Mouse (Mus musculus): Measurements from ENCODE around the gene Kcne1. TPM values are rescaled to one million over a fixed set of nuclear protein-coding genes. Genes with fewer than 3 reads are reported as not detected.

Gene Kcne1
- total and polyA plus RNA-seq, 3 experiments: 0.26 to 0.48 TPM; not detected in 1

DNA sequence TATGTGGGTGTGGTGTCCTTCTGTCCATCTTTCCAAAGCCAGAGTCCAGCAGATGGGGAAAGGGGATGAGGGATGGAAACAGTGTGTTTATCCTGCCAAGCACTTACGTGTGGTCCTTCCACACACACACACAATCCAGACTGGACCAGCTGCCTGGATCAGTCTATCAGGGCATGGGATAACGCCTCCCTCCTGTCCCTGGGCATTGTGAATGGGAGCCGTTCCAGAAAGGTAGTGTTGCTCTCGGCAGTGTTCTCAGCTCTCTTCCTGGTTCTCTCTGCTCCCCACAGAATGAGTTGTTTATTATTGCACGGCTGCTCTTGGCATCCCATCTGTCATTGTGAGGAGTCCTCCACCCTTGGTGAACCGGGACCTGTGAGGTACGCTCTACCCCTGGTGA is 1.4 kb upstream of the Kcne1 start:
- no peak overlapping the region for H3K4me3 ChIP-seq (replicated peaks in 1 of 3; ENCODE audit: low read depth in 2 of 3, low read length in 2 of 3, poor library complexity in 1 of 3)
- in situ Hi-C loops (cut with MboI; ENCODE audit: low pct_ligation_motif_present, low pct_unique_long_range_greater_than_20kb, low sequenced_read_pairs) (no loop called here), dilution Hi-C loops (cut with MboI; ENCODE audit: extremely low pct_ligation_motif_present, extremely low pct_unique_long_range_greater_than_20kb, low sequenced_read_pairs) (no loop called here)
- no peaks in the 10 kb centered on the region for H3K36me3 ChIP-seq (replicated peaks in 1 of 2; ENCODE audit: control insufficient read depth in 1 of 2, insufficient read depth in 1 of 2, low read length in 1 of 2)
- TF ChIP-seq JUND (conservative IDR thresholded peaks at IDR 0.05; ENCODE audit: low read depth, low read length) (no peak), MAZ (IDR thresholded peaks at IDR 0.05; ENCODE audit: low read depth, low read length) (no peak), KAT2A (IDR thresholded peaks at IDR 0.05; ENCODE audit: insufficient replicate concordance, low read length) (no peak), HCFC1 (IDR thresholded peaks at IDR 0.05; ENCODE audit: low read depth, low read length) (no peak), MXI1 (IDR thresholded peaks at IDR 0.05; ENCODE audit: low read depth, low read length) (no peak), MAX (IDR thresholded peaks at IDR 0.05; ENCODE audit: low read length) (no peak), IRF4 (IDR thresholded peaks at IDR 0.05; ENCODE audit: low read depth, low read length) (no peak), TCF12 (IDR thresholded peaks at IDR 0.05; ENCODE audit: low read depth, low read length) (no peak), UBTF (IDR thresholded peaks at IDR 0.05; ENCODE audit: low read depth, low read length) (no peak), GABPA (IDR thresholded peaks at IDR 0.05; ENCODE audit: insufficient replicate concordance, low read depth, low read length) (no peak), E2F4 (IDR thresholded peaks at IDR 0.05; ENCODE audit: insufficient replicate concordance, low read depth, low read length) (no peak), ZC3H11A (IDR thresholded peaks at IDR 0.05; ENCODE audit: low read depth, low read length) (no peak), USF1 (IDR thresholded peaks at IDR 0.05; ENCODE audit: low read depth, low read length) (no peak), MEF2A (IDR thresholded peaks at IDR 0.05; ENCODE audit: borderline replicate concordance, low read depth, low read length) (no peak), ZNF384 (IDR thresholded peaks at IDR 0.05; ENCODE audit: low read depth, low read length) (no peak), NELFE (IDR thresholded peaks at IDR 0.05; ENCODE audit: low read depth, low read length) (no peak), ETS1 (conservative IDR thresholded peaks at IDR 0.05; ENCODE audit: low read depth, low read length) (no peak), RCOR1 (conservative IDR thresholded peaks at IDR 0.05; ENCODE audit: low read depth, low read length) (no peak), PAX5 (IDR thresholded peaks at IDR 0.05; ENCODE audit: low read length) (no peak)
- no peak overlapping the region for H3K9ac ChIP-seq (ENCODE audit: insufficient read depth, low read depth)
- H3K79me2 ChIP-seq (replicated peaks; ENCODE audit: control insufficient read depth, extremely low read depth, insufficient read depth, poor library complexity, severe bottlenecking): no peaks in the 10 kb centered on the region
- H3K4me2 ChIP-seq (ENCODE audit: insufficient read depth, low read depth, poor library complexity, severe bottlenecking): no peak overlapping the region
- H3K9me3 ChIP-seq (replicated peaks; ENCODE audit: low read length): no peaks in the 10 kb centered on the region
- H3K4me1 ChIP-seq (ENCODE audit: control insufficient read depth in 1 of 2, insufficient read depth in 2 of 2): peaks cover 7 to 23% of the 10 kb centered on the region in 2 experiments
- H3K27me3 ChIP-seq (replicated peaks): peaks cover 15% of the 10 kb centered on the region
- H3K27ac ChIP-seq (ENCODE audit: insufficient read depth, low read depth): no peak overlapping the region
- no peak for DNase-seq (ENCODE audit: extremely low read depth)

DNA sequence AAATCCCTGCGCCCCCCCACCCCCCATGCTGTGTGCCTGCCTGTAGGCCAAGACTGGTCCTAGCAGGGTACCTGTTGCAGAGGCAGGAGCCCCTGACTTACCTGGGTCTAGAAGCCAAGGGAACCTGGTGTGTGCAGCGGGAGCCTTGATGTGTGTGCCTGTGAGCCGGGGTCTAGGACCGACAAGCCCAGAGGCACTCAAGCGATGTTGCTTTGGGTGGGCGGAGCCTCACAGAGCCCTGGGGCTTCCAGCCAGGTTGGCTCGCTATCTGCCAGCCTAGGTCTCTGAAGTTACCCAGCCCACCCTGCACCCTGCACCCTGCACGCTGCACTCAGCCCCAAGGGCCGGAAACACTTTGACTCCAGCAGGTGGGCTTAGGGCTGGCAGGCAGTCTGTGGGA is 534 bp downstream of the Kcne1 start:
- no peak overlapping the region for H3K4me2 ChIP-seq (ENCODE audit: insufficient read depth, low read depth, poor library complexity, severe bottlenecking)
- H3K27me3 ChIP-seq (replicated peaks): peaks cover 12% of the 10 kb centered on the region

More for the DNA sequence above, 534 bp downstream of the Kcne1 start:
- in situ Hi-C loops (cut with MboI; ENCODE audit: low pct_ligation_motif_present, low pct_unique_long_range_greater_than_20kb, low sequenced_read_pairs): no loop called here
- no peak overlapping the region for H3K27ac ChIP-seq (ENCODE audit: insufficient read depth, low read depth)
- no peaks in the 10 kb centered on the region for H3K9me3 ChIP-seq (replicated peaks; ENCODE audit: low read length)
- H3K4me1 ChIP-seq (ENCODE audit: control insufficient read depth in 1 of 2, insufficient read depth in 2 of 2): peaks cover 19 to 43% of the 10 kb centered on the region in 2 experiments
- TF ChIP-seq MYC (IDR thresholded peaks at IDR 0.05; ENCODE audit: low read depth, low read length): no peak
- no peak for TF ChIP-seq SMC3 (IDR thresholded peaks at IDR 0.05; ENCODE audit: low read depth, low read length)
- H3K4me3 ChIP-seq (replicated peaks in 1 of 3; ENCODE audit: low read depth in 2 of 3, low read length in 2 of 3, poor library complexity in 1 of 3): no peak overlapping the region
- no peaks in the 10 kb centered on the region for H3K79me2 ChIP-seq (replicated peaks; ENCODE audit: control insufficient read depth, extremely low read depth, insufficient read depth, poor library complexity, severe bottlenecking)
- no peak for DNase-seq (ENCODE audit: extremely low read depth)
- dilution Hi-C loops (cut with MboI; ENCODE audit: extremely low pct_ligation_motif_present, extremely low pct_unique_long_range_greater_than_20kb, low sequenced_read_pairs): no loop called here
- no peaks in the 10 kb centered on the region for H3K36me3 ChIP-seq (replicated peaks in 1 of 2; ENCODE audit: control insufficient read depth in 1 of 2, insufficient read depth in 1 of 2, low read length in 1 of 2)
- no peak overlapping the region for H3K9ac ChIP-seq (ENCODE audit: insufficient read depth, low read depth)
